In genomic region chr10:58445850-58446249, GRCm38 (mm10) we compare ENCODE assay signal across 8 mouse cellular contexts. TPM values are rescaled to one million over a fixed set of nuclear protein-coding genes. Genes with fewer than 3 reads are reported as not detected.
DNase-seq lines count a peak whose midpoint lies in the region; ATAC-seq lines count a peak whose summit lies in the region.

No protein-coding gene starts in this region.

- peak overlapping the region; percentile 95 for H3K27ac ChIP-seq in embryonic facial prominence, embryonic 10.5 days (replicated peaks)
- H3K27ac ChIP-seq in hindbrain, embryonic 11.5 days (ENCODE audit: low read depth, low read length) = peak overlapping the region; percentile 67; the same call in 1 of the 2 replicates
- H3K27ac ChIP-seq in liver, embryonic 15.5 days (replicated peaks) = peak overlapping the region; percentile 99
- H3K27ac ChIP-seq in neural tube, embryonic 15.5 days (replicated peaks) = peak overlapping the region; percentile 94

- 22% methylated on average over 9 of the region's 9 CpGs for WGBS in embryonic facial prominence, embryonic 10.5 days
- WGBS in hindbrain, embryonic 11.5 days = 26% methylated on average over 9 of the region's 9 CpGs
- WGBS in liver, embryonic 15.5 days (ENCODE audit: insufficient replicate concordance) = 5% methylated on average over 9 of the region's 9 CpGs
- 16% methylated on average over 9 of the region's 9 CpGs for WGBS in neural tube, embryonic 15.5 days

- H3K4me3 ChIP-seq in embryonic facial prominence, embryonic 10.5 days = peak overlapping the region; percentile 99
- peak overlapping the region; percentile 99 for H3K4me3 ChIP-seq in hindbrain, embryonic 11.5 days (ENCODE audit: low read depth, low read length)
- peak overlapping the region; percentile 97 for H3K4me3 ChIP-seq in liver, embryonic 15.5 days (replicated peaks)
- peak overlapping the region; percentile 85 for H3K4me3 ChIP-seq in neural tube, embryonic 15.5 days (replicated peaks)

- H3K4me2 ChIP-seq in hindbrain, embryonic 11.5 days (replicated peaks; ENCODE audit: low read depth, low read length) = peak overlapping the region; percentile 46
- H3K4me2 ChIP-seq in liver, embryonic 15.5 days = peak overlapping the region; percentile 79
- peak overlapping the region; percentile 67 for H3K4me2 ChIP-seq in neural tube, embryonic 15.5 days

- peak overlapping the region; percentile 77 for H3K9ac ChIP-seq in hindbrain, embryonic 11.5 days (ENCODE audit: low read depth, low read length)
- H3K9ac ChIP-seq in liver, embryonic 15.5 days = peak overlapping the region; percentile 99
- peak overlapping the region; percentile 89 for H3K9ac ChIP-seq in neural tube, embryonic 15.5 days (replicated peaks)

- intact Hi-C loops in heart, postnatal 25 days (cut with DNase I) = loop anchor here (2.0 to 5.0 kb wide), 2 partner anchors 51 to 83 kb away; partner anchors contain the start of gene Ccdc138

- no peaks in the 10 kb centered on the region for H3K27me3 ChIP-seq in embryonic facial prominence, embryonic 10.5 days (replicated peaks; ENCODE audit: low read depth, poor library complexity, severe bottlenecking)
- H3K27me3 ChIP-seq in hindbrain, embryonic 11.5 days (ENCODE audit: control insufficient read depth, insufficient read depth, low read length) = no peaks in the 10 kb centered on the region
- no peaks in the 10 kb centered on the region for H3K27me3 ChIP-seq in liver, embryonic 15.5 days
- no peaks in the 10 kb centered on the region for H3K27me3 ChIP-seq in neural tube, embryonic 15.5 days (replicated peaks)

- peaks cover 11% of the 10 kb centered on the region for H3K4me1 ChIP-seq in embryonic facial prominence, embryonic 10.5 days
- H3K4me1 ChIP-seq in hindbrain, embryonic 11.5 days (replicated peaks; ENCODE audit: control insufficient read depth, insufficient read depth, low read length) = no peaks in the 10 kb centered on the region
- peaks cover 29% of the 10 kb centered on the region for H3K4me1 ChIP-seq in liver, embryonic 15.5 days (replicated peaks)
- peaks cover 11% of the 10 kb centered on the region for H3K4me1 ChIP-seq in neural tube, embryonic 15.5 days

- H3K36me3 ChIP-seq in embryonic facial prominence, embryonic 10.5 days (replicated peaks) = no peaks in the 10 kb centered on the region
- H3K36me3 ChIP-seq in hindbrain, embryonic 11.5 days (ENCODE audit: control insufficient read depth, insufficient read depth, low read length) = no peaks in the 10 kb centered on the region
- H3K36me3 ChIP-seq in liver, embryonic 15.5 days (replicated peaks) = 0 out of 2 replicates have a peak, but pooled peaks cover 3% of the 10 kb centered on the region
- no peaks in the 10 kb centered on the region for H3K36me3 ChIP-seq in neural tube, embryonic 15.5 days

- DNase-seq in heart, adult 11 months = peak; percentile 78
- DNase-seq in heart, postnatal 25 days (ENCODE audit: low spot score) = no peak
- DNase-seq in embryonic facial prominence, embryonic 10.5 days (ENCODE audit: low spot score) = no peak
- DNase-seq in hindbrain, embryonic 11.5 days (ENCODE audit: low spot score) = peak; percentile 37

- ATAC-seq in CD4-positive, CD25-positive, alpha-beta regulatory T cell, adult 4 months = peak; percentile 20
- ATAC-seq in hindbrain, embryonic 11.5 days (ENCODE audit: low FRiP score) = no peak
- no peak for ATAC-seq in liver, embryonic 15.5 days (ENCODE audit: insufficient read depth)
- peak; percentile 39; the same call in 1 of the 2 replicates for ATAC-seq in neural tube, embryonic 15.5 days (ENCODE audit: low FRiP score)
- ATAC-seq in frontal cortex, adult (ENCODE audit: low TSS enrichment) = no peak; the same call in 1 of the 2 replicates

- H3K9me3 ChIP-seq in embryonic facial prominence, embryonic 10.5 days = no peaks in the 10 kb centered on the region
- no peaks in the 10 kb centered on the region for H3K9me3 ChIP-seq in hindbrain, embryonic 11.5 days (ENCODE audit: control insufficient read depth, low read length)
- H3K9me3 ChIP-seq in liver, embryonic 15.5 days (replicated peaks) = no peaks in the 10 kb centered on the region
- no peaks in the 10 kb centered on the region for H3K9me3 ChIP-seq in neural tube, embryonic 15.5 days (replicated peaks)

RNA-seq across cellular contexts. Expression of gene Ranbp2, which starts 0.9 kb away (rescaled TPM):
- total RNA-seq in heart, postnatal 25 days (2021) = 10 to 100 TPM; 43.9 to 50.9 TPM
- 10 to 100 TPM; 23.0 to 25.5 TPM for polyA plus RNA-seq in CD4-positive, CD25-positive, alpha-beta regulatory T cell, adult 4 months (2017; shearing (Covaris generic))
- 27.0 and 28.2 TPM in 2 replicates for polyA plus RNA-seq in embryonic facial prominence, embryonic 10.5 days (2016; fragmentation: Nextera tagmentation; extraction: Ambion mirVana)
- 33.6 and 48.2 TPM in 2 replicates for polyA plus RNA-seq in hindbrain, embryonic 11.5 days (2014; fragmentation: Nextera tagmentation; extraction: Ambion mirVana)
- 18.9 and 19.2 TPM in 2 replicates for polyA plus RNA-seq in liver, embryonic 15.5 days (2015; fragmentation: Nextera tagmentation; extraction: Ambion mirVana)
- 13.2 and 16.6 TPM in 2 replicates for polyA plus RNA-seq in neural tube, embryonic 15.5 days (2015; fragmentation: Nextera tagmentation; extraction: Ambion mirVana)

RNA-seq across cellular contexts. Expression of gene Ccdc138, which starts 51.9 kb away (rescaled TPM):
- under 1 TPM; 0.50 to 0.75 TPM for total RNA-seq in heart, postnatal 25 days (2021)
- polyA plus RNA-seq in CD4-positive, CD25-positive, alpha-beta regulatory T cell, adult 4 months (2017; shearing (Covaris generic)) = 1 to 10 TPM; 2.7 to 4.4 TPM
- 11.5 and 13.3 TPM in 2 replicates for polyA plus RNA-seq in embryonic facial prominence, embryonic 10.5 days (2016; fragmentation: Nextera tagmentation; extraction: Ambion mirVana)
- polyA plus RNA-seq in hindbrain, embryonic 11.5 days (2014; fragmentation: Nextera tagmentation; extraction: Ambion mirVana) = 13.0 and 14.5 TPM in 2 replicates
- polyA plus RNA-seq in liver, embryonic 15.5 days (2015; fragmentation: Nextera tagmentation; extraction: Ambion mirVana) = 2.4 and 2.5 TPM in 2 replicates
- polyA plus RNA-seq in neural tube, embryonic 15.5 days (2015; fragmentation: Nextera tagmentation; extraction: Ambion mirVana) = 7.9 and 8.5 TPM in 2 replicates

Comparison
In these comparisons a context has a peak if more than half of its experiments do, and no peak if none do; other contexts are left out.
1. DNase-seq: peak in heart, adult 11 months (single experiment) and hindbrain, embryonic 11.5 days (single experiment); none in heart, postnatal 25 days (single experiment) and embryonic facial prominence, embryonic 10.5 days (single experiment).
2. ATAC-seq: peak in CD4-positive, CD25-positive, alpha-beta regulatory T cell, adult 4 months (single experiment) and neural tube, embryonic 15.5 days (single experiment); none in hindbrain, embryonic 11.5 days (single experiment), liver, embryonic 15.5 days (single experiment) and frontal cortex, adult (single experiment).
3. Peak in every context shown above with its lines, with median percentiles within 50 percentile points of each other: H3K27ac ChIP-seq, H3K4me3 ChIP-seq, H3K4me2 ChIP-seq and H3K9ac ChIP-seq.